Mouse (Mus musculus) heart, adult 10 weeks (tissue): ENCODE results near the gene Cdan1. TPM values are rescaled to one million over a fixed set of nuclear protein-coding genes. Genes with fewer than 3 reads are reported as not detected.

Experiments
- polyA plus RNA-seq: library from polyadenylated mRNA; stranded (reverse); fragments of 350-450 nt; fragmentation: Illumina TruSeq; extraction: RNeasy Lipid Tissue Mini Kit (QIAGEN cat#74804); gene quantifications from one replicate; pipeline ENCODE4 v1.2.3, GENCODE M21; 2014; ENCODE audit warnings: low read depth, low replicate concordance

Cdan1 gene
- polyA plus RNA-seq: 9.7 TPM

GRCm38 (mm10) chr2:120849449-120850423 is at the start of gene Cdan1:
Gene Cdan1 (minus strand): TSS chr2:120850128.

GRCm38 (mm10) chr2:120850424-120851082 is 625 bp upstream of the Cdan1 start, which contains the start of gene Ttbk2:
Gene Ttbk2 (minus strand): TSS chr2:120850604.

Other genes starting within 250 kb of the Cdan1 start
- gene Haus2, start 240.7 kb downstream of the Cdan1 start, polyA plus RNA-seq: 16.6 TPM
- 24.6 TPM for gene Lrrc57, start 240.6 kb downstream of the Cdan1 start, polyA plus RNA-seq
- gene Stard9, start 221.0 kb downstream of the Cdan1 start, polyA plus RNA-seq: 10.2 TPM
- gene Ttbk2, start 476 bp upstream of the Cdan1 start, polyA plus RNA-seq: 5.4 TPM
- gene Ubr1, start 120.6 kb upstream of the Cdan1 start, polyA plus RNA-seq: 14.4 TPM
- gene Tmem62, start 126.9 kb upstream of the Cdan1 start, polyA plus RNA-seq: 6.4 TPM
- gene Ccndbp1, start 158.3 kb upstream of the Cdan1 start, polyA plus RNA-seq: 34.3 TPM
- gene Epb42, start 186.9 kb upstream of the Cdan1 start, polyA plus RNA-seq: not detected
- not detected for gene Tgm5, start 235.7 kb upstream of the Cdan1 start, polyA plus RNA-seq